Mouse (Mus musculus): ENCODE results near the gene Prpf3. TPM values are rescaled to one million over a fixed set of nuclear protein-coding genes. Genes with fewer than 3 reads are reported as not detected.
A peak's percentile ranks its signal among the peaks of the same experiment; 100 is the strongest.
"Not testable (repeated sequence)": the region's sequence is repeated elsewhere in the genome, so short reads cannot be mapped to it uniquely, and the experiment has no call there.

The Prpf3 gene
- total and polyA plus RNA-seq, 3 experiments: 126 to 277 (median 199) TPM

DNA sequence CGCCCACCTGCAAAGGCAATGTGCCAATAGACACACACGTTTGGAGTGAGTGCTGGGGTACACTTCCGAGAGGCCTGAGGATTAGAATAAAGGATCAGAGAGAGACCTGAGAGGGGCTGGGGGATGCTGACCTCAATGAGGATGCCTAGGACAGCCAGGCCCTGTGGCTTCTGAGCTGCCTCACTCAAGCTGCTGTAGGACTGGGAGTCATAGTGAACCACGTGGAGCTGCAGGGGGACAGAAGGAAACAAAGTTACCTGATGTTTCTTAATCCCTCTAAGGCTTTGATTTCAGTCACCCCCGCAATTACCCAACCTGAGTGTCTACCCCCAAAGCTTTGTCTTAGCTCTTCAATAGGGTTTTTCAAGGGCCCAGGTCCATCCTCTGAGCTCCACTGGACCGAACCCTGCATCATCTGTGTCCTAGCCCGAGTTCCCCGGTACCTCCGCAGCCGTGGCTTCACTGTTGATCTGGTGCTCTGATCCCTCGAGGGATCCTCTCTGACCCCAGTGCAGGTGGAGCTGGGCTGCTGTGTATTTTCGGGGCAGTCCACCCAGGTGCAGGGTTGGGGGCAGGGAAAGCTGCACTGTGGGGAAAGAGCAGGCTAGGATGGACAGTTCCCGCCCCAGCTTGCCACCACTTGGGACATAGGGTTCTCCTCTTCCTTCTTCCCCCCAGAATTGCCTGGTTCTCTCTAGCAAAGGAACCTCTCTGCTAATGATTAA, 44.3 kb upstream of the Prpf3 start:
- no peaks in the 10 kb centered on the region for H3K36me3 ChIP-seq (ENCODE audit: control insufficient read depth in 1 of 2, insufficient read depth in 2 of 2, low read length in 2 of 2)
- no peak overlapping the region for H3K4me3 ChIP-seq (ENCODE audit: control insufficient read depth in 1 of 2, insufficient read depth in 1 of 2, low read depth in 2 of 2, low read length in 2 of 2)
- no peak overlapping the region for H3K9ac ChIP-seq (ENCODE audit: control insufficient read depth, low read depth, low read length, poor library complexity, severe bottlenecking)
- peaks cover 6 to 14% of the 10 kb centered on the region in 2 experiments; a peak in 3 of 4 replicates for H3K27me3 ChIP-seq (ENCODE audit: control insufficient read depth in 1 of 2, insufficient read depth in 2 of 2, low read length in 2 of 2)
- TF ChIP-seq POLR2A (IDR thresholded peaks at IDR 0.05; ENCODE audit: control insufficient read depth in 1 of 2, insufficient read depth in 1 of 2, low read depth in 1 of 2, low read length in 2 of 2, poor library complexity in 1 of 2): 0 out of 4 replicates have a peak, but pooled peaks of 1 of the 2 experiments have one; percentile 3
- no peak for TF ChIP-seq ZNF384 (IDR thresholded peaks at IDR 0.05; ENCODE audit: low read depth, low read length)
- no peak for TF ChIP-seq POLR2AphosphoS2 (IDR thresholded peaks at IDR 0.05; ENCODE audit: low read length)
- no peak for TF ChIP-seq GATA1 (IDR thresholded peaks at IDR 0.05; ENCODE audit: low read depth, low read length)
- TF ChIP-seq TAL1 (IDR thresholded peaks at IDR 0.05; ENCODE audit: low read length): 0 out of 2 replicates have a peak, but pooled peaks have one; percentile 2
- peaks cover 0 to 2% of the 10 kb centered on the region in 2 experiments; a peak in 1 of 4 replicates for H3K4me1 ChIP-seq (ENCODE audit: control insufficient read depth in 1 of 2, insufficient read depth in 2 of 2, low read length in 2 of 2)
- DNase-seq (ENCODE audit: low read depth, low spot score): no peak
- H3K9me3 ChIP-seq (replicated peaks; ENCODE audit: insufficient read depth, low read length): no peaks in the 10 kb centered on the region
- H3K79me2 ChIP-seq (ENCODE audit: control insufficient read depth, insufficient read depth, low read length, poor library complexity): peaks cover 1% of the 10 kb centered on the region
- no peak overlapping the region for H3K27ac ChIP-seq (ENCODE audit: control insufficient read depth, low read depth, low read length)

DNA sequence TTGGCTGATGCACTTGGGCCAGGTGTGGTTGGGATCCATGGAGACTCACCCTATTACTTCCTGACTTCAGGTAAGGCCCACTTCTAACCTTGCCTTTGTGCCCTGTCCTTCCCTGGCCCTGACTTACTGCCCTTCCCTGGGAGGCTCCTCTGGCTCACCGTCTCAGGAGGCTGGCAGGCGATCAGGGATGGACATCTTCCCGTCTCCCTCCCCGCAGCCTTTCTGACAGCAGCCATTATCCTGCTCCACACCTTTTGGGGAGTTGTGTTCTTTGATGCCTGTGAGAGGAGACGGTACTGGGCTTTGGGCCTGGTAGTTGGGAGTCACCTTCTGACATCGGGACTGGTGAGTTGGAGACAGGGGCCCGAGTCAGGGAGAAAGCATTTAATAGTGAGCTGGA, 39.8 kb upstream of the Prpf3 start:
- H3K4me3 ChIP-seq (ENCODE audit: control insufficient read depth in 1 of 2, insufficient read depth in 1 of 2, low read depth in 2 of 2, low read length in 2 of 2); H3K9me3 ChIP-seq (replicated peaks; ENCODE audit: insufficient read depth, low read length); DNase-seq (ENCODE audit: low read depth, low spot score); H3K27ac ChIP-seq (ENCODE audit: control insufficient read depth, low read depth, low read length); H3K9ac ChIP-seq (ENCODE audit: control insufficient read depth, low read depth, low read length, poor library complexity, severe bottlenecking); H3K27me3 ChIP-seq (ENCODE audit: control insufficient read depth in 1 of 2, insufficient read depth in 2 of 2, low read length in 2 of 2): not testable (repeated sequence)
- Histone ChIP-seq H3K36me3 (ENCODE audit: control insufficient read depth in 1 of 2, insufficient read depth in 2 of 2, low read length in 2 of 2) (peaks cover 0 to 16% of the 10 kb centered on the region in 2 experiments; a peak in 2 of 4 replicates), H3K4me1 (ENCODE audit: control insufficient read depth in 1 of 2, insufficient read depth in 2 of 2, low read length in 2 of 2) (peaks cover 12 to 20% of the 10 kb centered on the region in 2 experiments), H3K79me2 (ENCODE audit: control insufficient read depth, insufficient read depth, low read length, poor library complexity) (peaks cover 11% of the 10 kb centered on the region)

DNA sequence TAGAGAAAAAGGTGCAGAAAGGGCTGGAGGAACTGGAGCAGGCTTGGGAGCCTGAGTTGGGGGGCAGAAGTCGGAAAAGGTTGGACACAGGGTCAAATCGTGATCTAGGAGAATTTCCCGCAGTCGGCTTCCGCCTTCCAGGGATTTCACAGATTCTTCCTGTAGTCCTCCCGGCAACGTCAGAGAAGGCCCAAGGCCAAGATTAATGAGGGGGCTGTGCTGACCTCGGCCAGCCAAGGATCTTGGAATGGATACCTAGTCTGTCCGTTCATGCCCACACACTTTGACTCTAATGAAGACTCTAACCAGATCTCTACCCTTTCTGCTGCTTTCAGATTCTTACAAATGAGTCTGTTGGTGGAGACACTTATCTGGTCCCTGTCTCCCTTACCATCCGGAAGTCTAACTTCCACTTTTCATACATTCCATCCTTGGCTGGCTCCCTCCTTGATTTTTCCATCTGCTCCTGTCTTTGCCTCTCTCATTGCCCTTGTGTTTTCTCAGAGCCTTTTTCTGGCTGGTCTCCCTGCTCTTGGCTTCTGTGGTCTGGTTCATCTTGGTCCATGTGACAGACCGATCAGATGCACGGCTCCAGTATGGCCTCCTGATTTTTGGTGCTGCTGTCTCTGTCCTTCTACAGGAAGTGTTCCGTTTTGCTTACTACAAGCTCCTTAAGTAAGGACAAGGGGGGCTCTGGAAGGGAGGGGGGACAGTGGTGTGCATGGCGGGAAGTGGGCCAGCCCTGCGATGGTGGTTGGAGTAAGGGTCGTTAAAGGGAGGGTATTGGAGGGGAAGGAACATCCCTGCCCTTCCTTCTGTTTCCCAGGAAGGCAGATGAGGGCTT, 38.9 kb upstream of the Prpf3 start:
- peaks cover 0 to 16% of the 10 kb centered on the region in 2 experiments; a peak in 2 of 4 replicates for H3K36me3 ChIP-seq (ENCODE audit: control insufficient read depth in 1 of 2, insufficient read depth in 2 of 2, low read length in 2 of 2)
- H3K4me3 ChIP-seq (ENCODE audit: control insufficient read depth in 1 of 2, insufficient read depth in 1 of 2, low read depth in 2 of 2, low read length in 2 of 2): peak overlapping the region; percentile 90 to 98
- peak overlapping the region; percentile 73 for H3K27ac ChIP-seq (ENCODE audit: control insufficient read depth, low read depth, low read length)
- peaks cover 11% of the 10 kb centered on the region for H3K79me2 ChIP-seq (ENCODE audit: control insufficient read depth, insufficient read depth, low read length, poor library complexity)
- peaks cover 12 to 20% of the 10 kb centered on the region in 2 experiments for H3K4me1 ChIP-seq (ENCODE audit: control insufficient read depth in 1 of 2, insufficient read depth in 2 of 2, low read length in 2 of 2)
- peak; percentile 80 for DNase-seq (ENCODE audit: low read depth, low spot score)
- H3K9ac ChIP-seq (ENCODE audit: control insufficient read depth, low read depth, low read length, poor library complexity, severe bottlenecking): peak overlapping the region; percentile 82
- H3K27me3 ChIP-seq (ENCODE audit: control insufficient read depth in 1 of 2, insufficient read depth in 2 of 2, low read length in 2 of 2): no peaks in the 10 kb centered on the region
- H3K9me3 ChIP-seq (replicated peaks; ENCODE audit: insufficient read depth, low read length): no peaks in the 10 kb centered on the region
- no peak for TF ChIP-seq JUND (IDR thresholded peaks at IDR 0.05; ENCODE audit: low read depth, low read length)
- TF ChIP-seq EP300 (IDR thresholded peaks at IDR 0.05; ENCODE audit: low read depth in 1 of 2, low read length in 2 of 2): peak; percentile 45 to 75; a peak in 3 of 4 replicates
- TF ChIP-seq ETS1 (IDR thresholded peaks at IDR 0.05; ENCODE audit: low read depth, low read length): 0 out of 2 replicates have a peak, but pooled peaks have one; percentile 37
- peak; percentile 29; the same call in 1 of the 2 replicates for TF ChIP-seq HCFC1 (IDR thresholded peaks at IDR 0.05; ENCODE audit: low read depth, low read length)
- 0 out of 2 replicates have a peak, but pooled peaks have one; percentile 39 for TF ChIP-seq MYC (IDR thresholded peaks at IDR 0.05; ENCODE audit: low read depth, low read length)
- TF ChIP-seq SIN3A (IDR thresholded peaks at IDR 0.05; ENCODE audit: low read length): peak; percentile 61
- TF ChIP-seq TCF12 (IDR thresholded peaks at IDR 0.05; ENCODE audit: low read depth, low read length): peak; percentile 54
- peak; percentile 76 for TF ChIP-seq ELF1 (IDR thresholded peaks at IDR 0.05; ENCODE audit: low read depth, low read length)
- peak; percentile 30; the same call in 1 of the 2 replicates for TF ChIP-seq MEF2A (IDR thresholded peaks at IDR 0.05; ENCODE audit: extremely low read depth, insufficient replicate concordance, low read depth, low read length, poor library complexity, severe bottlenecking)
- peak; percentile 17; the same call in 1 of the 2 replicates for TF ChIP-seq USF1 (IDR thresholded peaks at IDR 0.05; ENCODE audit: low read depth, low read length)
- TF ChIP-seq UBTF (IDR thresholded peaks at IDR 0.05; ENCODE audit: borderline replicate concordance, insufficient read depth, low read depth, low read length): no peak
- TF ChIP-seq ZMIZ1 (IDR thresholded peaks at IDR 0.05; ENCODE audit: low read depth, low read length): 0 out of 2 replicates have a peak, but pooled peaks have one; percentile 11
- no peak for TF ChIP-seq MAZ (IDR thresholded peaks at IDR 0.05; ENCODE audit: low read depth, low read length)
- no peak for TF ChIP-seq ZC3H11A (IDR thresholded peaks at IDR 0.05; ENCODE audit: low read depth, low read length)
- TF ChIP-seq SMC3 (IDR thresholded peaks at IDR 0.05; ENCODE audit: low read depth, low read length): no peak
- peak; percentile 59; the same call in 1 of the 2 replicates for TF ChIP-seq GATA1 (IDR thresholded peaks at IDR 0.05; ENCODE audit: low read depth, low read length)
- TF ChIP-seq POLR2A (IDR thresholded peaks at IDR 0.05; ENCODE audit: control insufficient read depth in 1 of 2, insufficient read depth in 1 of 2, low read depth in 1 of 2, low read length in 2 of 2, poor library complexity in 1 of 2): 0 out of 4 replicates have a peak, but pooled peaks have one; percentile 27 to 32
